Mouse (Mus musculus) kidney, postnatal 0 days (tissue): Measurements from ENCODE around the gene Btnl2. TPM values are rescaled to one million over a fixed set of nuclear protein-coding genes. Genes with fewer than 3 reads are reported as not detected.

ENCODE experiments used
- ATAC-seq: fragments of 200-750 bp; cut with Nextera tagmentation; replicated peaks from 2 replicates; pipeline ENCODE4 v1.8.0; 2017; ENCODE audit warnings: low read depth, moderate number of reproducible peaks, moderate TSS enrichment, moderate library complexity; ENCODE audit not compliant: low FRiP score
- DNase-seq: peaks from one replicate; pipeline ENCODE4 v3.0.0-alpha.2; 2016; ENCODE audit warnings: low spot score
- H3K27ac ChIP-seq: fragments of 300-500 bp; sonication (generic); 2 replicates; pipeline ENCODE4 v1.5.1; 2014; ENCODE audit warnings: mild to moderate bottlenecking
- H3K27me3 ChIP-seq: fragments of 300-500 bp; sonication (generic); 2 replicates; pipeline ENCODE4 v1.6.1; 2014; ENCODE audit warnings: low read length, mixed read lengths; ENCODE audit not compliant: insufficient read depth
- H3K36me3 ChIP-seq: fragments of 300-500 bp; sonication (generic); 2 replicates; pipeline ENCODE4 v1.6.1; 2014; ENCODE audit warnings: low read length, mixed read lengths; ENCODE audit not compliant: insufficient read depth
- H3K4me1 ChIP-seq: fragments of 300-500 bp; sonication (generic); replicated peaks from 2 replicates; pipeline ENCODE4 v1.6.1; 2014; ENCODE audit warnings: antibody characterized with exemption, low read length, mixed read lengths; ENCODE audit not compliant: insufficient read depth
- H3K4me2 ChIP-seq: fragments of 300-500 bp; sonication (generic); 2 replicates; pipeline ENCODE4 v1.6.1; 2014; ENCODE audit warnings: mild to moderate bottlenecking, low read length, moderate library complexity, mixed read lengths
- H3K4me3 ChIP-seq: fragments of 300-500 bp; sonication (generic); replicated peaks from 2 replicates; pipeline ENCODE4 v1.5.1; 2014; ENCODE audit warnings: low read depth, low read length
- H3K9ac ChIP-seq: fragments of 300-500 bp; sonication (generic); 2 replicates; pipeline ENCODE4 v1.6.1; 2014; ENCODE audit warnings: low read depth, low read length
- H3K9me3 ChIP-seq: fragments of 300-500 bp; sonication (generic); replicated peaks from 2 replicates; pipeline ENCODE4 v1.6.1; 2016; ENCODE audit warnings: low read length, inconsistent platforms, mixed read lengths
- CTCF ChIP-seq: IDR thresholded peaks from 2 replicates; pipeline ENCODE4 v1.5.1; 2016; ENCODE audit warnings: antibody characterized with exemption, low read depth, mild to moderate bottlenecking, moderate library complexity
- WGBS: fragments of 180-500 bp; shearing (Covaris S2); extraction: QIAGEN DNeasy Blood & Tissue Kit; methylation state at CpG from one replicate; pipeline ENCODE4 v1.1.7; 2014; 5-methylcytosine and 5-hydroxymethylcytosine counted together
- polyA plus RNA-seq: library from polyadenylated mRNA; unstranded; fragments of >200 nt; fragmentation: Nextera tagmentation; extraction: Ambion mirVana; gene quantifications from 2 replicates; pipeline ENCODE4 v1.2.1, GENCODE M21; 2015

The Btnl2 gene
- 0.04 TPM in 1 of 2 replicates, not detected in the other for polyA plus RNA-seq

- no peak within 1 kb of the TSS for H3K4me3 ChIP-seq
- H3K9me3 ChIP-seq = no peaks in the 10 kb centered on the region
- H3K4me2 ChIP-seq = no peak within 1 kb of the TSS
- H3K27me3 ChIP-seq = no peaks in the 10 kb centered on the region
- TF ChIP-seq CTCF = no peak
- no peak within 1 kb of the TSS for H3K9ac ChIP-seq
- no peaks in the 10 kb centered on the region for H3K36me3 ChIP-seq
- ATAC-seq (no peak), DNase-seq (no peak)
- 86% methylated on average over 5 of the region's 5 CpGs for WGBS
- H3K4me1 ChIP-seq = no peaks in the 10 kb centered on the region
- no peak within 1 kb of the TSS for H3K27ac ChIP-seq
Measured at GRCm38 (mm10) chr17:34354539-34354938, at the start of gene Btnl2. Gene Btnl2, plus strand, starts transcription at chr17:34354822.

DNA sequence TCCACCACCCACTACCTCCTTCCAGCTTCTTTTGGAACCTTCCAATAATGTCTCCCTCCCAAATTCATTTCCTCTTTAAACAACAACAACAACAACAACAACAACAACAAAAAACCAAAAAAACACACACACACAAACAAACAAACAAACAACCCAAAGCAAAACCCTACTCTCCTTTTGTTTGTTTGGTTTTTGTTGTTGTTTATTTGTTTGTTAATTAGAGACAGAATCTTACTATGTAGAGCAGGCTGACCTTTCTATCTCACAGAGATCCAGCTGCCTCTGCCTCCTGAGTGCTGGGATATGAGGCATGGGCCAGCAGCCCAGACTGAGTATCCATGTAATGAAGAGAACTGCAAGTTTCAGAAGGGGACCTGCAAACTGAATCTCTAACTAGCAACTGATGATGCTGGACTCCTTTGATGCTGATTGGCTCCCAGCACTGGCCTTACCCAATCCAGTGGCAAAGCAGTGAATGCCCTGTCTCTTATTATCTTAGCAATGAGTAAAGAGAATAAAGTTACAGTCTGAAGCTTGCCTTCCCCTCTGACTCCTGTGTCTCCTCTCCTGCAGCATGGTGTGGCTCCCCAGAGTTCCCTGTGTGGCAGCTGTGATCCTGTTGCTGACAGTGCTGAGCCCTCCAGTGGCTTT lies 49.1 kb upstream of the Btnl2 start, which contains the start of gene H2-Eb1:
Gene H2-Eb1 (plus strand): TSS at position 488 of the 651 bp plus-strand sequence.
- Histone ChIP-seq H3K4me2 (no peak within 1 kb of the TSS), H3K9ac (no peak within 1 kb of the TSS), H3K27me3 (no peaks in the 10 kb centered on the region), H3K27ac (no peak within 1 kb of the TSS), H3K4me1 (no peaks in the 10 kb centered on the region), H3K4me3 (no peak within 1 kb of the TSS), H3K9me3 (no peaks in the 10 kb centered on the region), H3K36me3 (no peaks in the 10 kb centered on the region)
- ATAC-seq (peak; percentile 79), DNase-seq (peak; percentile 96)
- TF ChIP-seq CTCF = no peak

- H3K4me2 ChIP-seq = no peak overlapping the region
- H3K36me3 ChIP-seq = no peaks in the 10 kb centered on the region
- H3K9me3 ChIP-seq = no peaks in the 10 kb centered on the region
- no peak overlapping the region for H3K4me3 ChIP-seq
- DNase-seq = no peak
- no peaks in the 10 kb centered on the region for H3K4me1 ChIP-seq
- no peak overlapping the region for H3K9ac ChIP-seq
- no peak for TF ChIP-seq CTCF
- 87% methylated on average over 2 of the region's 2 CpGs for WGBS
- no peak for ATAC-seq
- no peaks in the 10 kb centered on the region for H3K27me3 ChIP-seq
- H3K27ac ChIP-seq = no peak overlapping the region
Measured at GRCm38 (mm10) chr17:34306407-34306806, 48.2 kb upstream of the Btnl2 start.

- Histone ChIP-seq H3K9me3 (no peaks in the 10 kb centered on the region), H3K27me3 (no peaks in the 10 kb centered on the region), H3K4me1 (no peaks in the 10 kb centered on the region), H3K4me2 (no peak overlapping the region), H3K36me3 (no peaks in the 10 kb centered on the region), H3K4me3 (no peak overlapping the region), H3K9ac (no peak overlapping the region), H3K27ac (no peak overlapping the region)
- DNase-seq = no peak
- no peak for ATAC-seq
- no peak for TF ChIP-seq CTCF
Measured at GRCm38 (mm10) chr17:34307216-34307615, 47.4 kb upstream of the Btnl2 start.

DNA sequence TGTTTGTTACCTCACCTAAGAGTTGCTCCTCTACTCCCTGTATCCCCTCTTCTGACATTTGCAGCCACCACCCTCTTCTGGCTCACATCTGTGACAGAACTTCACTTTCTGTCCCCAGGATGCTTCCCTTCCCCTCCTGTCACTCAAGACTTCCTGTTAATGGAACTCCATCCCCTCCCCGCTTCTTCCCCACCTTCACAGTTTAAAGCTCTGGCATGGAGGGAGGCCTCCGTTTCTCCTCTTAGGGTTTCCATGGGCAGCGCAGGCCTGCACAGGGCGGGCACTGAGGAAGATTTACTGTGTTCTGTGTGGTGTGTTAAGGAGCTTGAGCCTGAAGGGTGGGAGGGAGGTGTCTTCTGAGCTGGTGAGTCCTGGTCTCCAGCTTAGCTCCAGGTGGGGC lies 46.5 kb upstream of the Btnl2 start:
- Histone ChIP-seq H3K27me3 (no peaks in the 10 kb centered on the region), H3K9ac (no peak overlapping the region), H3K27ac (no peak overlapping the region), H3K4me2 (no peak overlapping the region), H3K4me1 (no peaks in the 10 kb centered on the region), H3K4me3 (no peak overlapping the region), H3K36me3 (no peaks in the 10 kb centered on the region), H3K9me3 (no peaks in the 10 kb centered on the region)
- DNase-seq (no peak), ATAC-seq (no peak)
- WGBS = 74% methylated on average over 4 of the region's 4 CpGs
- no peak for TF ChIP-seq CTCF

- H3K27ac ChIP-seq = peak overlapping the region; percentile 54
- 24% methylated on average over 10 of the region's 10 CpGs for WGBS
Measured at GRCm38 (mm10) chr17:34309225-34309624, 45.4 kb upstream of the Btnl2 start.

More at GRCm38 (mm10) chr17:34309225-34309624, 45.4 kb upstream of the Btnl2 start:
- ATAC-seq = no peak
- Histone ChIP-seq H3K9ac (peak overlapping the region; percentile 46; the same call in 1 of the 2 replicates), H3K9me3 (no peaks in the 10 kb centered on the region), H3K36me3 (no peaks in the 10 kb centered on the region), H3K4me2 (peak overlapping the region; percentile 65), H3K4me3 (peak overlapping the region; percentile 47), H3K4me1 (no peaks in the 10 kb centered on the region), H3K27me3 (no peaks in the 10 kb centered on the region)
- TF ChIP-seq CTCF = no peak
- DNase-seq = no peak
